Mouse (Mus musculus) embryonic fibroblast, embryonic 13.5 days (primary cell): ENCODE measurements around the gene Il10.

Experiments
- CTCF ChIP-seq: IDR thresholded peaks from 2 replicates; pipeline ENCODE4 v1.5.1; 2011; ENCODE audit warnings: mild to moderate bottlenecking, control low read depth, low read length, moderate library complexity, borderline replicate concordance; ENCODE audit not compliant: insufficient read depth
- POLR2A ChIP-seq: IDR thresholded peaks from 2 replicates; pipeline ENCODE4 v1.6.1; 2011; ENCODE audit warnings: low read depth, mild to moderate bottlenecking, control low read depth, low read length, moderate library complexity

DNA sequence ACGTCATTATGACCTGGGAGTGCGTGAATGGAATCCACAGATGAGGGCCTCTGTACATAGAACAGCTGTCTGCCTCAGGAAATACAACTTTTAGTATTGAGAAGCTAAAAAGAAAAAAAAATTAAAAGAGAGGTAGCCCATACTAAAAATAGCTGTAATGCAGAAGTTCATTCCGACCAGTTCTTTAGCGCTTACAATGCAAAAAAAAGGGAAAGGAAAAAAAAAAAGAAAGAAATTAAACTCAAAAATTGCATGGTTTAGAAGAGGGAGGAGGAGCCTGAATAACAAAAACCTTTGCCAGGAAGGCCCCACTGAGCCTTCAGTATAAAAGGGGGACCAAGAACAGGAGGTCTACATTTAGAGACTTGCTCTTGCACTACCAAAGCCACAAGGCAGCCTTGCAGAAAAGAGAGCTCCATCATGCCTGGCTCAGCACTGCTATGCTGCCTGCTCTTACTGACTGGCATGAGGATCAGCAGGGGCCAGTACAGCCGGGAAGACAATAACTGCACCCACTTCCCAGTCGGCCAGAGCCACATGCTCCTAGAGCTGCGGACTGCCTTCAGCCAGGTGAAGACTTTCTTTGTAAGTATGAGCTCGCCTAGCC is at the start of gene Il10:
- TF ChIP-seq CTCF (no peak), POLR2A (no peak)
